Mouse (Mus musculus): ENCODE results near the gene Kctd19.

DNA sequence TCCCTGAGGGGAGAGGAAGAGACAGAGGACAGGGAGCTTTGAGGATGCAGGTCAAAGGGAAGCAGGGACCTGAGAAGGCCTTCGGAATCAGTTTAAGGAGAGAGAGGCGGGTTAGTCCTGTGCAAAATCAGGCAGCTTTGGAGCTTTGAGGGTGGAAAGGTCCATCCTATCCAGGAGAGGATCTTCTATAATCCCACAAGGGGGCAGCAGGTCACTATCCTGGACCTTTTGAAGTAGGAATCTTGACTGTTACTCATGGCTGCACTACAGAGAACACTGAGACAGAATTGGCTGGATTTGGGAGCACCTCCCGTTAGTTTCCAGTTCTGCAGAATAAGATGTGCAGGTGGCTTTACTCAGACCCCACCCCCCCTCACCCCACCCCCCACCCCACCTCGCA, 53.7 kb downstream of the Kctd19 start:
- TF ChIP-seq CTCF (IDR thresholded peaks at IDR 0.05; ENCODE audit: control insufficient read depth, insufficient read depth, insufficient replicate concordance, low read depth, low read length) (no peak), POLR2A (IDR thresholded peaks at IDR 0.05; ENCODE audit: control insufficient read depth, low read depth, low read length) (no peak)

All from testis, adult 2 months (tissue).